Mouse (Mus musculus) liver, adult 10 weeks (tissue): ENCODE data around the gene Ankrd39. TPM values are rescaled to one million over a fixed set of nuclear protein-coding genes. Genes with fewer than 3 reads are reported as not detected.

Experiments used
- polyA plus RNA-seq: library from polyadenylated mRNA; stranded (reverse); fragments of 350-450 nt; fragmentation: Illumina TruSeq; extraction: RNeasy Lipid Tissue Mini Kit (QIAGEN cat#74804); gene quantifications from one replicate; pipeline ENCODE4 v1.2.3, GENCODE M21; 2014; ENCODE audit warnings: low read depth, low replicate concordance

Ankrd39 gene
- polyA plus RNA-seq: 1.3 TPM

GRCm38 (mm10) chr1:36546888-36547471 is at the start of gene Ankrd39:
Ankrd39 (minus strand) TSS chr1:36547445.

GRCm38 (mm10) chr1:36558031-36558993 is 11.1 kb upstream of the Ankrd39 start, which contains the start of gene Sema4c:
Sema4c (minus strand) TSS chr1:36558349.

GRCm38 (mm10) chr1:36539186-36539585 is 8.1 kb downstream of the Ankrd39 start, which contains the start of gene Gm42417:
Gm42417 (minus strand) TSS chr1:36539429.

GRCm38 (mm10) chr1:36536783-36537182 is 10.5 kb downstream of the Ankrd39 start, which contains the start of gene Ankrd23:
Ankrd23 (minus strand) TSS chr1:36536883.

GRCm38 (mm10) chr1:36511289-36512021 is 35.8 kb downstream of the Ankrd39 start, which contains the start of gene Cnnm3:
Cnnm3 (plus strand) TSS chr1:36511867.

Other genes starting within 250 kb of the Ankrd39 start
- gene Arid5a, start 239.7 kb downstream of the Ankrd39 start, polyA plus RNA-seq: 0.11 TPM
- gene Kansl3, start 178.3 kb downstream of the Ankrd39 start, polyA plus RNA-seq: 8.1 TPM
- gene Fer1l5, start 175.2 kb downstream of the Ankrd39 start, polyA plus RNA-seq: not detected
- 4.8 TPM for gene Lman2l, start 102.2 kb downstream of the Ankrd39 start, polyA plus RNA-seq
- gene Cnnm4, start 75.8 kb downstream of the Ankrd39 start, polyA plus RNA-seq: 1.1 TPM
- 4.3 TPM for gene Cnnm3, start 35.6 kb downstream of the Ankrd39 start, polyA plus RNA-seq
- gene Ankrd23, start 10.6 kb downstream of the Ankrd39 start, polyA plus RNA-seq: not detected
- gene Gm42417, start 8.0 kb downstream of the Ankrd39 start, polyA plus RNA-seq: 0.34 TPM
- gene Sema4c, start 10.9 kb upstream of the Ankrd39 start, polyA plus RNA-seq: 0.42 TPM
- not detected for gene Fam178b, start 135.7 kb upstream of the Ankrd39 start, polyA plus RNA-seq
- 188 TPM for gene Cox5b, start 144.0 kb upstream of the Ankrd39 start, polyA plus RNA-seq
- not detected for gene 4933424G06Rik, start 162.7 kb upstream of the Ankrd39 start, polyA plus RNA-seq
- 11.0 TPM for gene Actr1b, start 167.0 kb upstream of the Ankrd39 start, polyA plus RNA-seq
- gene Zap70, start 214.4 kb upstream of the Ankrd39 start, polyA plus RNA-seq: 1.1 TPM